In genomic region chrX:129556001-129556400, GRCm38 (mm10) we compare ENCODE assay signal across 16 mouse cellular contexts.
"Had no signal": no experiment of that assay in that cellular context is flagged by ENCODE, and none has a peak within 500 bp of the region (broad histone marks: within the 10 kb centered on the region; RNA-seq: fewer than 3 reads in every experiment).

No protein-coding gene starts in this region.

- H3K9me3 ChIP-seq: liver, embryonic 15.5 days; megakaryocyte, embryonic 14.5 days; midbrain, embryonic 13.5 days; midbrain, embryonic 15.5 days; neural tube, embryonic 12.5 days; stomach, embryonic 15.5 days had no signal

- DNase-seq: liver, postnatal 0 days; lung, postnatal 14 days; right cerebral cortex, postnatal 14 days; thymus, adult 2 months; thymus, postnatal 25 days; thymus, postnatal 4 days had no signal

- H3K27me3 ChIP-seq: liver, embryonic 15.5 days; megakaryocyte, embryonic 14.5 days; midbrain, embryonic 13.5 days; midbrain, embryonic 15.5 days; neural tube, embryonic 12.5 days; stomach, embryonic 15.5 days had no signal

- ATAC-seq: liver, postnatal 0 days; lung, postnatal 0 days; midbrain, embryonic 13.5 days; midbrain, embryonic 15.5 days had no signal

- H3K4me1 ChIP-seq: liver, embryonic 15.5 days; megakaryocyte, embryonic 14.5 days; midbrain, embryonic 13.5 days; midbrain, embryonic 15.5 days; neural tube, embryonic 12.5 days; stomach, embryonic 15.5 days had no signal

- H3K36me3 ChIP-seq: liver, embryonic 15.5 days; midbrain, embryonic 13.5 days; midbrain, embryonic 15.5 days; neural tube, embryonic 12.5 days; stomach, embryonic 15.5 days had no signal

- H3K27ac ChIP-seq: liver, embryonic 15.5 days; macrophage; midbrain, embryonic 13.5 days; midbrain, embryonic 15.5 days; neural tube, embryonic 12.5 days; stomach, embryonic 15.5 days; stomach, postnatal 0 days had no signal

- H3K4me2 ChIP-seq: liver, embryonic 15.5 days; midbrain, embryonic 11.5 days; midbrain, embryonic 13.5 days; midbrain, embryonic 15.5 days; neural tube, embryonic 12.5 days; stomach, embryonic 15.5 days had no signal

- H3K4me3 ChIP-seq: liver, embryonic 15.5 days; megakaryocyte, embryonic 14.5 days; midbrain, embryonic 13.5 days; midbrain, embryonic 15.5 days; neural tube, embryonic 12.5 days; stomach, embryonic 15.5 days had no signal

- H3K9ac ChIP-seq: liver, embryonic 15.5 days; liver, postnatal 0 days; midbrain, embryonic 13.5 days; midbrain, embryonic 15.5 days; neural tube, embryonic 12.5 days; stomach, embryonic 15.5 days had no signal
